Mouse (Mus musculus): ENCODE data around the gene Ifitm2.

- no peak for TF ChIP-seq CTCF (IDR thresholded peaks at IDR 0.05; ENCODE audit: control insufficient read depth, insufficient read depth, insufficient read length)
- TF ChIP-seq MAX (IDR thresholded peaks at IDR 0.05): no peak
- TF ChIP-seq FOSL1 (IDR thresholded peaks at IDR 0.05; ENCODE audit: insufficient read depth, low read length, poor library complexity, severe bottlenecking): no peak
- TF ChIP-seq CEBPB (IDR thresholded peaks at IDR 0.05; ENCODE audit: low read depth): no peak
These were observed 47.6 kb downstream of the Ifitm2 start for GRCm38 (mm10) chr7:140908181-140908580.
